Mouse (Mus musculus): ENCODE measurements at regions not wholly inside any gene's neighbourhood (a gene's known extent, or its start where the extent isn't known, plus 50 kb on each side); places are given as distances from the start of the nearest gene placed in this dataset.

DNA sequence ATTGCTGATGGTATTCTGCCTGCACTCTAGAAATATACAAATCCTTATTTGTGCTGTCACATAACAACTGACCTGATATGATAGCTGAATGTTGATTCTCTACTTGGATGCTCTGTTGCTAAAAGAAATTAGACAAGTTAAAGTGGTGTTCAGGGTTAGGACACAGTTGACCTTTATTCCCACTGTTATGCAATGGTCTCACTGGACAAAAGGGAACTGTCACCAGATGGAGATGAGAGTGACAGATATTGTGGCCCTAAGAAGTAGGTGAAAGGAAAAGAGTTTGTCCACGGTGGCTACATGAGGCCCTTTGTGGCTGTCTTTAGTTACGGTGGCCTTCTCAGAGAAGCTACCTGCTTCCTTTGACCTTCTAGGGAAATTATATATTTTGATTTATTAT is 247.9 kb upstream of the Prdm1 start:
- Histone ChIP-seq H3K4me1 (ENCODE audit: control insufficient read depth, insufficient read depth, low read length) (no peaks in the 10 kb centered on the region), H3K27ac (ENCODE audit: low read depth, low read length) (no peak overlapping the region), H3K27me3 (replicated peaks; ENCODE audit: control insufficient read depth, insufficient read depth, low read length) (no peaks in the 10 kb centered on the region), H3K4me3 (ENCODE audit: low read depth, low read length) (no peak overlapping the region), H3K4me2 (ENCODE audit: low read length) (no peak overlapping the region), H3K9me3 (replicated peaks; ENCODE audit: control insufficient read depth, low read length) (no peaks in the 10 kb centered on the region), H3K36me3 (ENCODE audit: control insufficient read depth, insufficient read depth, low read length) (no peaks in the 10 kb centered on the region), H3K9ac (ENCODE audit: low read length) (no peak overlapping the region)
- ATAC-seq (no peak), DNase-seq (ENCODE audit: low spot score) (no peak)
- WGBS = 67% methylated on average over 2 of the region's 2 CpGs

DNA sequence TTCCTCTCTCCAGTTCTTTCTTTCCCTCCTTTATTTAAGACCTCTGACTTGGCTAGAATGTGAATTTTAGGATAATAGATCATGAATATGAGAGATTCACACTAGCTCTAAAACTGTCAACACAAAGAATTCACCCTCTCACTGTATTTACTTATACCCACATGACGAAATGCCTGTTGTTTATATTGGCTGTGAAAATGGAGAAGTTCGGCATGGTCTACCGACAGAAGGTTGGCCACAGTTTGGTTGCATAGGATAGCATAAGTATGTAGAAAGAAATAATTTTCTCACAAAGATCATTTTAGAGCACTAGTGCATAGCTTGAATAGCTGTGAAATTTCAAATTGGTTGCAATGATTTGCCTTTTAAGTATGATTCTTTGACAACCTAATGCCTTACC is 237.2 kb upstream of the Prdm1 start:
- Histone ChIP-seq H3K9ac (ENCODE audit: low read length) (no peak overlapping the region), H3K27ac (ENCODE audit: low read depth, low read length) (no peak overlapping the region), H3K27me3 (replicated peaks; ENCODE audit: control insufficient read depth, insufficient read depth, low read length) (no peaks in the 10 kb centered on the region), H3K36me3 (ENCODE audit: control insufficient read depth, insufficient read depth, low read length) (no peaks in the 10 kb centered on the region), H3K9me3 (replicated peaks; ENCODE audit: control insufficient read depth, low read length) (no peaks in the 10 kb centered on the region), H3K4me2 (ENCODE audit: low read length) (no peak overlapping the region), H3K4me3 (ENCODE audit: low read depth, low read length) (no peak overlapping the region), H3K4me1 (ENCODE audit: control insufficient read depth, insufficient read depth, low read length) (no peaks in the 10 kb centered on the region)
- DNase-seq (ENCODE audit: low spot score) = no peak
- 91% methylated on average over 3 of the region's 3 CpGs for WGBS
- ATAC-seq = no peak

DNA sequence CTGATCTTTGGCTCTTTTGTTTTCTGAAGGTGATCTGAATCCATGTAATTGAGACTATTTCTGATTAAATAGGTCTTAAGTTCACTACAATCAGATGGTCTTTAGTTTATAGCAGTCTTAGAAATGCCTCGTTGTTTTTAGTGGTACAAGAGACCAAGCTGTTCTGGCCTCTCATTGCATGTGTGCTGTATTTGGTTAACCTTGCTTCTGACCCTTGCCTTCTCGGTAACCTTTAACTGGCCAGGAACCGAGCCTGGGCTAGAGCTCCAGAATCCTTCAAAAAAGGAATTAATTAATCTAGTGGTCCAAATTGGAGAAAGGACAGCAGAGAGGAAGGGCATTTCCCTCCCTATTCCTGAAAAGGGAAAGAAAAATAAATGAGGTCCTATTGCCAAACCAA is 234.8 kb upstream of the Prdm1 start:
- H3K36me3 ChIP-seq (ENCODE audit: control insufficient read depth, insufficient read depth, low read length) = no peaks in the 10 kb centered on the region
- no peaks in the 10 kb centered on the region for H3K9me3 ChIP-seq (replicated peaks; ENCODE audit: control insufficient read depth, low read length)
- H3K4me2 ChIP-seq (ENCODE audit: low read length) = no peak overlapping the region
- H3K4me1 ChIP-seq (ENCODE audit: control insufficient read depth, insufficient read depth, low read length) = no peaks in the 10 kb centered on the region
- WGBS = 60% methylated on average over 3 of the region's 3 CpGs
- no peaks in the 10 kb centered on the region for H3K27me3 ChIP-seq (replicated peaks; ENCODE audit: control insufficient read depth, insufficient read depth, low read length)
- no peak overlapping the region for H3K27ac ChIP-seq (ENCODE audit: low read depth, low read length)
- no peak overlapping the region for H3K9ac ChIP-seq (ENCODE audit: low read length)
- ATAC-seq = no peak
- no peak overlapping the region for H3K4me3 ChIP-seq (ENCODE audit: low read depth, low read length)
- no peak for DNase-seq (ENCODE audit: low spot score)

DNA sequence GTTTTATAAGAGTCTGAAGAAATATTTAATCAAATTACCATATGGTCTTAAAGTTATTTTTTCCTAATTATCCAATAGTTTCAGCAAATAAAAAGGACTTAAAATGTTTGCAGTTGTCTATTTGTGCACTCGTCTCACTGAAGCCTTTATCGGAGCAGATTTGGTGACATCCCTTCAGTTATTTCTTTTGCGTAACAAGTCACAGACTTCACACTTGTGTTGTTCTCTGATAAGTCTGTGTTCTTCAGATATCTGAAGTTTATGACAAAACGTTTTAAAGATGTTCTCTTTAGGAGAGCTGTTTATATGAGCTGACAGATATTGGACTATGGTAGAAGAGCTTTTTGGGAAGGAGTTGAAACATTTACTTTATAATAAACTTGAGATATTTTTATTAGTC is 233.8 kb upstream of the Prdm1 start:
- Histone ChIP-seq H3K4me3 (ENCODE audit: low read depth, low read length) (no peak overlapping the region), H3K4me2 (ENCODE audit: low read length) (no peak overlapping the region), H3K9me3 (replicated peaks; ENCODE audit: control insufficient read depth, low read length) (no peaks in the 10 kb centered on the region), H3K27ac (ENCODE audit: low read depth, low read length) (no peak overlapping the region), H3K27me3 (replicated peaks; ENCODE audit: control insufficient read depth, insufficient read depth, low read length) (no peaks in the 10 kb centered on the region), H3K4me1 (ENCODE audit: control insufficient read depth, insufficient read depth, low read length) (no peaks in the 10 kb centered on the region), H3K36me3 (ENCODE audit: control insufficient read depth, insufficient read depth, low read length) (no peaks in the 10 kb centered on the region), H3K9ac (ENCODE audit: low read length) (no peak overlapping the region)
- DNase-seq (ENCODE audit: low spot score) (no peak), ATAC-seq (no peak)
- WGBS = 81% methylated on average over 4 of the region's 4 CpGs

DNA sequence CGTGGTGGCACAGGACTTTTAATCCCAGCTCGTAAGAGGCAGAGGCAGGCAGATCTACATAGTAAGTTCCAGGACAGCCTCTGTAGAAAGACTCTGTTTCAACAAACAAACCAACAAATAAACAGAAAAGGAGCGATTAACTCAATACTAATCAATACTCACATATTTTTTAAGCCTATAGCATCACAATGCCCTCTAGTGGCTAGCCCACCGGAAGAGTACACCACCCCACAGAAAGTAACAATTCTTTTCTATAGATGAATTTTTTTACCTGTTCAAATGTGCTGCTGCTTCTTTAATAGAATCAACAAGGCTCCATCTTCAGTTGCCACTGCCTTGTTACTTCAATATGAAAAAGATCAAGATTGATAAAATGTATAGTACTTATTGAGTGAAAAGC is 233.0 kb upstream of the Prdm1 start:
- no peak overlapping the region for H3K4me3 ChIP-seq (ENCODE audit: low read depth, low read length)
- no peak overlapping the region for H3K9ac ChIP-seq (ENCODE audit: low read length)
- ATAC-seq (no peak), DNase-seq (ENCODE audit: low spot score) (no peak)
- H3K4me1 ChIP-seq (ENCODE audit: control insufficient read depth, insufficient read depth, low read length) = no peaks in the 10 kb centered on the region
- H3K4me2 ChIP-seq (ENCODE audit: low read length) = no peak overlapping the region
- H3K27ac ChIP-seq (ENCODE audit: low read depth, low read length) = no peak overlapping the region
- H3K27me3 ChIP-seq (replicated peaks; ENCODE audit: control insufficient read depth, insufficient read depth, low read length) = no peaks in the 10 kb centered on the region
- 83% methylated on average over 4 of the region's 4 CpGs for WGBS
- no peaks in the 10 kb centered on the region for H3K36me3 ChIP-seq (ENCODE audit: control insufficient read depth, insufficient read depth, low read length)
- H3K9me3 ChIP-seq (replicated peaks; ENCODE audit: control insufficient read depth, low read length) = no peaks in the 10 kb centered on the region

DNA sequence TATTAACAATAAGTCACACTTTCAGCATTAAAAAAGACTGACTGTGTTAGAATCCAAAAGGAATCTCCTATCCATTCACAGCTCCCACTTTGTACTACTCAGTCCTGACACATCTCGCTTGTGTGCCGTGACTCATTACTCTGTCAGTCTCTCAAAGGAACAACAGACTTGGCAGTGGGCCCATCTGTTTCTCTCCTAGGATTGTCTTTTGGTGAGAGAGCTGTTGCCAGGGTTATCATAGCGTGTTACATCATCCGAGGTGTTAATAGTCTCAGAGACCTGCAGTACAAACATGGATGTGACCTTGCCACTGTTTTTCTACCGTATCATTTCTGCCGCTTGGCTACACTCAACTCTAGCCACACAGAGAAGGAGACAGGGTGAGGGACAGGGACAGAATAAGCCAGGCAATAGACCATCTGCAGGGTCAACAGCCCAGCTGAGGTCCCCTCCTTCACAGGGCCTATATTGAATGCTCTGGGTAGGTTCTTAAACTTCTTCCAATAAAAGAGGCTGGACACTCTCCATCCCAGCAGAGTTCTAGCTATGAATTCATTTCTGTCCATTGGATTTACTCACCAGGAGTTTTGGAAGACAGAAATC is 227.2 kb upstream of the Prdm1 start:
- 43% methylated on average over 6 of the region's 6 CpGs for WGBS
- H3K9me3 ChIP-seq (replicated peaks; ENCODE audit: control insufficient read depth, low read length) = no peaks in the 10 kb centered on the region
- no peaks in the 10 kb centered on the region for H3K27me3 ChIP-seq (replicated peaks; ENCODE audit: control insufficient read depth, insufficient read depth, low read length)
- ATAC-seq = peak; percentile 81
- no peaks in the 10 kb centered on the region for H3K36me3 ChIP-seq (ENCODE audit: control insufficient read depth, insufficient read depth, low read length)
- H3K4me1 ChIP-seq (ENCODE audit: control insufficient read depth, insufficient read depth, low read length) = peaks cover 2% of the 10 kb centered on the region; the same call in 1 of the 2 replicates
- H3K4me2 ChIP-seq (ENCODE audit: low read length) = no peak overlapping the region
- no peak overlapping the region for H3K4me3 ChIP-seq (ENCODE audit: low read depth, low read length)
- peak; percentile 76 for DNase-seq (ENCODE audit: low spot score)
- H3K9ac ChIP-seq (ENCODE audit: low read length) = no peak overlapping the region
- no peak overlapping the region for H3K27ac ChIP-seq (ENCODE audit: low read depth, low read length)

DNA sequence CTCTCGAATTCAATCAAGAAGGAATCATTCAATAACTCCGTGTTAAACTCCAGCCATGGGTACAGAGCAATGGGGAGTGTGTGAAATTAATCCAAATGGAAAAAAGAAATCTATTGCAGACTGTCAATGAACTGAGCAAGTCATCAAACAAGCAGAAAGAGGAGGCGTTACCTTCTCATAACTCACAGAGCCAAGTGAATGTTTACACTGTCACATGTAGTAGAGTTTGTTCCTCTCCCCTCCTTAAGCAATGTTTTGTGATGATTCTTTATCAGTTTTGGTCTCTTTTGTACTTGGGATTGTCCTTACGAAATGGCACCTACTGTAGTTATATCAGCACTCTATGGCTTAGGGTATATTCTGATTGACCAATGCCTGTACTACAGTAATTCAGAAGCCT is 226.6 kb upstream of the Prdm1 start:
- H3K9me3 ChIP-seq (replicated peaks; ENCODE audit: control insufficient read depth, low read length) = no peaks in the 10 kb centered on the region
- 65% methylated on average over 4 of the region's 4 CpGs for WGBS
- no peaks in the 10 kb centered on the region for H3K27me3 ChIP-seq (replicated peaks; ENCODE audit: control insufficient read depth, insufficient read depth, low read length)
- H3K4me1 ChIP-seq (ENCODE audit: control insufficient read depth, insufficient read depth, low read length) = peaks cover 2% of the 10 kb centered on the region; the same call in 1 of the 2 replicates
- peak; percentile 20; the same call in 1 of the 2 replicates for ATAC-seq
- no peak overlapping the region for H3K27ac ChIP-seq (ENCODE audit: low read depth, low read length)
- H3K36me3 ChIP-seq (ENCODE audit: control insufficient read depth, insufficient read depth, low read length) = no peaks in the 10 kb centered on the region
- no peak overlapping the region for H3K4me2 ChIP-seq (ENCODE audit: low read length)
- DNase-seq (ENCODE audit: low spot score) = no peak
- no peak overlapping the region for H3K9ac ChIP-seq (ENCODE audit: low read length)
- H3K4me3 ChIP-seq (ENCODE audit: low read depth, low read length) = no peak overlapping the region

DNA sequence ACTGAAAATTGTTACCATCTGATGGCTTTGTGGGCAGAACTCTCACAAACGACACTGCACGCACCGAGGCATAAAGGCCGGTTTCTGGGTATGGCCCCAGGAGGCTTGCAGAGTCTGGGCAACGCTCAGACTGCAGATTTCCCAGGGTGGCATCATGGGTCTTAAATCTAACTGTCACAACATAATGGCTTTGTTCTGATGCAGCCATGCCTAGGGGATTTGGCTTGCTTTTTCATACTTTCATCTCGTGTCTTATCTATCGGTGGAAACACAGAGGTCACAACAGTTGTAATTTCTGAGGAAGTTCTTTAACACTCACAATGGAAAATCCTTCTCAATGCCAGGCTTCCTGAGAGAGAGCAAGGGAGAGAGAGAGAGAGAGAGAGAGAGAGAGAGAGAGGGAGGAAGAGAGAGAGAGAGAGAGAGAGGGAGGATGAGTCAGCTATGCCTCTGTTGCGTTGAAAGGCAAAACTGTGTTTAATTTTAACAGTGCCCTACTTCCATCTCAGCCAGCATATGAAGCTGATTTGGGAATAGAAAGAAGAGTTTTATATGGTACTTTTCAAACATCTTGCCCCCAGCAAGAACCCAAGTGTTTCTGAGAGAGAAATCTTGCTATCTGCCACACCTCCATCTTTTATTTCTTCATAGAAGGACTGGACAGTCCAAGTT is 224.6 kb upstream of the Prdm1 start:
- ATAC-seq = no peak
- H3K4me2 ChIP-seq (ENCODE audit: low read length) = no peak overlapping the region
- 62% methylated on average over 8 of the region's 8 CpGs for WGBS
- H3K9me3 ChIP-seq (replicated peaks; ENCODE audit: control insufficient read depth, low read length) = no peaks in the 10 kb centered on the region
- no peak overlapping the region for H3K27ac ChIP-seq (ENCODE audit: low read depth, low read length)
- no peaks in the 10 kb centered on the region for H3K36me3 ChIP-seq (ENCODE audit: control insufficient read depth, insufficient read depth, low read length)
- no peak overlapping the region for H3K4me3 ChIP-seq (ENCODE audit: low read depth, low read length)
- H3K4me1 ChIP-seq (ENCODE audit: control insufficient read depth, insufficient read depth, low read length) = peaks cover 2% of the 10 kb centered on the region; the same call in 1 of the 2 replicates
- DNase-seq (ENCODE audit: low spot score) = no peak
- H3K27me3 ChIP-seq (replicated peaks; ENCODE audit: control insufficient read depth, insufficient read depth, low read length) = no peaks in the 10 kb centered on the region
- no peak overlapping the region for H3K9ac ChIP-seq (ENCODE audit: low read length)

DNA sequence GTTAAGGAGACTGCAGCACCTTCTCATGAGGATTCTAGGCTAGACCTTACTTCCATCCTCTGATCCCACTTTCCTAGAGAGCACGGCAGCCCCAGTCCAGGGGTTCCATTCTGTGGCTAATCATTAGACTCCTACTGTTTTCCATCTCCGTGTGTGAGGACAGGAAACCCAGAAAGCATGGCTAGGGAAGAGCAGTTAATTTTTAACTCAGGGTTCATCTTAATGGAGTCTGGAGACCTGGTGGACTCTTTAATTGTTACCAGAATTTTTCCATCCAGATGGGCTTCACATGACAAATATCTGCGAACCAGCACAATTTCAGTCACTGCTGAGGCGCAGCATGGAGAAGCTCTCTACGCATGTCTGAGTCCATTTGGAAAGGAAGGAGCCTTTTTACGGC is 222.8 kb upstream of the Prdm1 start:
- H3K4me1 ChIP-seq (ENCODE audit: control insufficient read depth, insufficient read depth, low read length) = peaks cover 2% of the 10 kb centered on the region; the same call in 1 of the 2 replicates
- H3K4me3 ChIP-seq (ENCODE audit: low read depth, low read length) = no peak overlapping the region
- H3K9me3 ChIP-seq (replicated peaks; ENCODE audit: control insufficient read depth, low read length) = no peaks in the 10 kb centered on the region
- H3K27ac ChIP-seq (ENCODE audit: low read depth, low read length) = no peak overlapping the region
- ATAC-seq (no peak), DNase-seq (ENCODE audit: low spot score) (no peak)
- no peaks in the 10 kb centered on the region for H3K36me3 ChIP-seq (ENCODE audit: control insufficient read depth, insufficient read depth, low read length)
- H3K27me3 ChIP-seq (replicated peaks; ENCODE audit: control insufficient read depth, insufficient read depth, low read length) = no peaks in the 10 kb centered on the region
- H3K9ac ChIP-seq (ENCODE audit: low read length) = no peak overlapping the region
- WGBS = 93% methylated on average over 6 of the region's 6 CpGs
- no peak overlapping the region for H3K4me2 ChIP-seq (ENCODE audit: low read length)

Measured in forebrain, embryonic 14.5 days (tissue).